Comparison of ENCODE assay signal across 13 mouse cellular contexts in genomic region chr10:68810958-68811357, GRCm38 (mm10).
A peak's percentile ranks its signal among the peaks of the same experiment; 100 is the strongest.
DNase-seq lines count a peak whose midpoint lies in the region; ATAC-seq and TF ChIP-seq lines count a peak whose summit lies in the region.
"Had no signal": no experiment of that assay in that cellular context is flagged by ENCODE, and none has a peak within 500 bp of the region (broad histone marks: within the 10 kb centered on the region; RNA-seq: fewer than 3 reads in every experiment).

No protein-coding gene starts in this region.

- ATAC-seq in liver, embryonic 12.5 days, result no peak
- ATAC-seq: midbrain, embryonic 15.5 days had no signal

- no peak for DNase-seq in liver, adult 2 months (ENCODE audit: extremely low read depth, low read depth, low spot score)
- peak; percentile 3 to 7 for DNase-seq in B cell, adult 2 months
- peak; percentile 7 for DNase-seq in induced T-regulatory cell, adult 2 months (ENCODE audit: low read depth)
- no peak for DNase-seq in cerebellum, postnatal 36 days
- no peak for DNase-seq in urinary bladder, adult 2 months (ENCODE audit: low spot score)
- DNase-seq: adrenal gland, adult 8-10 months; gastrocnemius, postnatal 25 days had no signal

- no peaks in the 10 kb centered on the region for H3K27me3 ChIP-seq in liver, adult 2 months (ENCODE audit: control insufficient read depth, insufficient read depth, low read length)
- H3K27me3 ChIP-seq in liver, embryonic 12.5 days (replicated peaks), result no peaks in the 10 kb centered on the region
- no peaks in the 10 kb centered on the region for H3K27me3 ChIP-seq in ES-Bruce4 (ENCODE audit: control insufficient read depth, insufficient read depth, low read length, poor library complexity, severe bottlenecking)
- H3K27me3 ChIP-seq: heart, embryonic 12.5 days; kidney, embryonic 15.5 days; midbrain, embryonic 15.5 days had no signal

- TF ChIP-seq CTCF in liver, adult 2 months (IDR thresholded peaks at IDR 0.05; ENCODE audit: low read depth, low read length), result 0 out of 2 replicates have a peak, but pooled peaks have one; percentile 24
- TF ChIP-seq CTCF in ES-Bruce4 (IDR thresholded peaks at IDR 0.05; ENCODE audit: low read depth, low read length), result peak; percentile 48

- no peak for TF ChIP-seq POLR2A in liver, adult 2 months (IDR thresholded peaks at IDR 0.05; ENCODE audit: extremely low read depth, insufficient read depth, low read length)
- TF ChIP-seq POLR2A in ES-Bruce4 (IDR thresholded peaks at IDR 0.05; ENCODE audit: insufficient read depth, low read length), result no peak

- H3K4me2 ChIP-seq in liver, embryonic 12.5 days, result no peak overlapping the region
- H3K4me2 ChIP-seq: heart, embryonic 12.5 days; hindbrain, embryonic 14.5 days; kidney, embryonic 15.5 days; midbrain, embryonic 15.5 days had no signal

- 93% methylated on average over 5 of the region's 5 CpGs for WGBS in liver, adult 2 months
- WGBS in liver, embryonic 12.5 days (ENCODE audit: insufficient replicate concordance), result 71% methylated on average over 5 of the region's 5 CpGs

- no peaks in the 10 kb centered on the region for H3K9me3 ChIP-seq in liver, embryonic 12.5 days (replicated peaks)
- no peaks in the 10 kb centered on the region for H3K9me3 ChIP-seq in ES-Bruce4 (replicated peaks; ENCODE audit: control insufficient read depth, insufficient read depth, low read length, poor library complexity, severe bottlenecking)
- H3K9me3 ChIP-seq: kidney, embryonic 15.5 days; midbrain, embryonic 15.5 days had no signal

- no peaks in the 10 kb centered on the region for H3K79me2 ChIP-seq in liver, adult 2 months (ENCODE audit: control insufficient read depth, insufficient read depth, low read length)

- no peak for TF ChIP-seq EP300 in ES-Bruce4 (IDR thresholded peaks at IDR 0.05; ENCODE audit: insufficient read depth, low read depth, low read length)

- H3K9ac ChIP-seq in liver, adult 2 months (ENCODE audit: low read depth, low read length), result no peak overlapping the region
- H3K9ac ChIP-seq in liver, embryonic 12.5 days, result no peak overlapping the region
- no peak overlapping the region for H3K9ac ChIP-seq in ES-Bruce4 (ENCODE audit: low read depth, poor library complexity, severe bottlenecking)
- H3K9ac ChIP-seq: heart, embryonic 12.5 days; hindbrain, embryonic 14.5 days; kidney, embryonic 15.5 days; midbrain, embryonic 15.5 days had no signal

- no peak overlapping the region for H3K27ac ChIP-seq in liver, adult 2 months (replicated peaks; ENCODE audit: insufficient read depth, low read depth, low read length)
- H3K27ac ChIP-seq in liver, embryonic 12.5 days, result no peak overlapping the region
- no peak overlapping the region for H3K27ac ChIP-seq in ES-Bruce4 (ENCODE audit: insufficient read depth, low read length)
- H3K27ac ChIP-seq: hindbrain, embryonic 14.5 days; kidney, embryonic 15.5 days; midbrain, embryonic 15.5 days had no signal

- no peaks in the 10 kb centered on the region for H3K36me3 ChIP-seq in liver, adult 2 months (ENCODE audit: control insufficient read depth, insufficient read depth, low read length)
- H3K36me3 ChIP-seq in liver, embryonic 12.5 days, result no peaks in the 10 kb centered on the region
- H3K36me3 ChIP-seq in ES-Bruce4 (ENCODE audit: control insufficient read depth, insufficient read depth, low read length, poor library complexity, severe bottlenecking), result no peaks in the 10 kb centered on the region
- H3K36me3 ChIP-seq: heart, embryonic 12.5 days; kidney, embryonic 15.5 days; midbrain, embryonic 15.5 days had no signal

- H3K4me1 ChIP-seq in liver, adult 2 months (ENCODE audit: control insufficient read depth, insufficient read depth, low read length), result no peaks in the 10 kb centered on the region
- no peaks in the 10 kb centered on the region for H3K4me1 ChIP-seq in liver, embryonic 12.5 days
- H3K4me1 ChIP-seq in ES-Bruce4 (ENCODE audit: control insufficient read depth, insufficient read depth, low read length), result no peaks in the 10 kb centered on the region
- H3K4me1 ChIP-seq: heart, embryonic 12.5 days; kidney, embryonic 15.5 days; midbrain, embryonic 15.5 days had no signal

- H3K4me3 ChIP-seq in liver, adult 2 months (ENCODE audit: insufficient read depth, low read depth, low read length), result no peak overlapping the region
- H3K4me3 ChIP-seq in liver, embryonic 12.5 days, result no peak overlapping the region
- H3K4me3 ChIP-seq in ES-Bruce4 (ENCODE audit: low read depth, low read length), result no peak overlapping the region
- H3K4me3 ChIP-seq: heart, embryonic 12.5 days; kidney, embryonic 15.5 days; midbrain, embryonic 15.5 days had no signal

Comparison
In these comparisons a context has a peak if more than half of its experiments do, and no peak if none do; other contexts are left out.
1. DNase-seq: peak in B cell, adult 2 months (2 of 2) and induced T-regulatory cell, adult 2 months (single experiment); none in liver, adult 2 months (single experiment), cerebellum, postnatal 36 days (0 of 2) and urinary bladder, adult 2 months (single experiment).